Mouse (Mus musculus) small intestine, adult 2 months (tissue): ENCODE results near the gene Bach2. TPM values are rescaled to one million over a fixed set of nuclear protein-coding genes. Genes with fewer than 3 reads are reported as not detected.

Experiments
- H3K27ac ChIP-seq: fragments of 200-500 bp; 2 replicates; pipeline ENCODE4 v1.5.1; 2012; ENCODE audit warnings: low read depth, low read length, control low read depth, inconsistent platforms; ENCODE audit not compliant: insufficient read depth
- H3K27me3 ChIP-seq: fragments of 200-500 bp; 2 replicates; pipeline ENCODE4 v1.6.1; 2012; ENCODE audit warnings: mild to moderate bottlenecking, moderate library complexity, low read length, inconsistent platforms; ENCODE audit not compliant: control insufficient read depth, insufficient read depth
- H3K36me3 ChIP-seq: fragments of 200-500 bp; 2 replicates; pipeline ENCODE4 v1.6.1; 2012; ENCODE audit warnings: mild to moderate bottlenecking, low read length, control low read depth, inconsistent platforms; ENCODE audit not compliant: control insufficient read depth, insufficient read depth
- H3K4me1 ChIP-seq: fragments of 200-500 bp; 2 replicates; pipeline ENCODE4 v1.6.1; 2012; ENCODE audit warnings: low read length, inconsistent platforms, mixed read lengths; ENCODE audit not compliant: control insufficient read depth, insufficient read depth, insufficient read length
- H3K4me3 ChIP-seq: fragments of 200-500 bp; 2 replicates; pipeline ENCODE4 v1.5.1; 2012; ENCODE audit warnings: low read depth, mild to moderate bottlenecking, control low read depth, inconsistent platforms, low read length, moderate library complexity
- CTCF ChIP-seq: fragments of 200-500 bp; IDR thresholded peaks from 2 replicates; pipeline ENCODE4 v1.5.1; 2012; ENCODE audit warnings: low read depth, mild to moderate bottlenecking, control low read depth, inconsistent platforms, low read length, moderate library complexity, mixed read lengths; ENCODE audit not compliant: insufficient replicate concordance, insufficient read length; ENCODE audit errors: extremely low read depth
- POLR2A ChIP-seq: fragments of 200-500 bp; IDR thresholded peaks from 2 replicates; pipeline ENCODE4 v1.6.1; 2012; ENCODE audit warnings: low read depth, mild to moderate bottlenecking, control low read depth, inconsistent platforms, low read length, moderate library complexity
- WGBS: fragments of 180-500 bp; shearing (Covaris S2); methylation state at CpG from one replicate; pipeline ENCODE4 v1.1.7; 2018; 5-methylcytosine and 5-hydroxymethylcytosine counted together
- polyA plus RNA-seq: library from polyadenylated mRNA; depleted of rRNA; stranded (reverse); fragments of >200 nt; gene quantifications from 2 replicates; pipeline ENCODE4 v1.2.3, GENCODE M21; 2012

Gene Bach2
- polyA plus RNA-seq, 1 experiment: 3.5 TPM

DNA sequence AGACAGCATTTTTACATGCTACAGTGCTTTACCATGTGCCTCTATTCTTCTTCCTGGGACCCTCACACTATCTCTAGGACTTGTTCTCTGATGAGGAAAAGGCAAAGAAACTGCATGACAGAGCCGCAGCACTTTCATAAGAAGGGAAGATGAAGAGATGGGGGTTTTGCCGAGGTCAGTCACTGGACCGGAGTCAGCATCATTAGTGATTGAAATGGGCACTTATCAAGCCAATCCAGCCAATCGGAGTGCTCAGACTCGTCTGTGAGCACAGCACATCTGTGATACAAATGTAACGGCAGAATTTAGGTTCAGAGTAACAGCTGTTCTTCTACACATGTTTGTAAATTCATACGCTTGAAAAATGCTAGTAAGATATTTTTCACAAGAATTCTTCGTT, 293.5 kb downstream of the Bach2 start:
- H3K27ac ChIP-seq: no peak overlapping the region
- WGBS: 67% methylated on average over 8 of the region's 8 CpGs
- TF ChIP-seq CTCF (no peak), POLR2A (no peak)

GRCm38 (mm10) chr4:32533735-32534134, 295.1 kb downstream of the Bach2 start:
- no peak for TF ChIP-seq CTCF
- no peak for TF ChIP-seq POLR2A
- no peaks in the 10 kb centered on the region for H3K27me3 ChIP-seq
- H3K4me3 ChIP-seq: no peak overlapping the region
- peaks cover 9% of the 10 kb centered on the region for H3K4me1 ChIP-seq
- H3K36me3 ChIP-seq: no peaks in the 10 kb centered on the region
- no peak overlapping the region for H3K27ac ChIP-seq
- 74% methylated on average over 7 of the region's 7 CpGs for WGBS

More for the DNA sequence above, 293.5 kb downstream of the Bach2 start:
- Histone ChIP-seq H3K4me3 (no peak overlapping the region), H3K27me3 (no peaks in the 10 kb centered on the region), H3K36me3 (no peaks in the 10 kb centered on the region), H3K4me1 (peaks cover 2% of the 10 kb centered on the region; the same call in 1 of the 2 replicates)

GRCm38 (mm10) chr4:32535626-32536025, 297.0 kb downstream of the Bach2 start:
- no peak overlapping the region for H3K4me3 ChIP-seq
- no peak overlapping the region for H3K27ac ChIP-seq
- peaks cover 9% of the 10 kb centered on the region for H3K4me1 ChIP-seq
- no peaks in the 10 kb centered on the region for H3K36me3 ChIP-seq
- TF ChIP-seq CTCF (no peak), POLR2A (no peak)
- no peaks in the 10 kb centered on the region for H3K27me3 ChIP-seq
- WGBS: 83% methylated on average over 7 of the region's 7 CpGs

GRCm38 (mm10) chr4:32536870-32537508, 298.4 kb downstream of the Bach2 start:
- no peak overlapping the region for H3K27ac ChIP-seq
- no peak overlapping the region for H3K4me3 ChIP-seq
- H3K4me1 ChIP-seq: peaks cover 9% of the 10 kb centered on the region
- TF ChIP-seq POLR2A: no peak
- TF ChIP-seq CTCF: no peak
- WGBS: 76% methylated on average over 8 of the region's 8 CpGs
- H3K36me3 ChIP-seq: no peaks in the 10 kb centered on the region
- no peaks in the 10 kb centered on the region for H3K27me3 ChIP-seq

DNA sequence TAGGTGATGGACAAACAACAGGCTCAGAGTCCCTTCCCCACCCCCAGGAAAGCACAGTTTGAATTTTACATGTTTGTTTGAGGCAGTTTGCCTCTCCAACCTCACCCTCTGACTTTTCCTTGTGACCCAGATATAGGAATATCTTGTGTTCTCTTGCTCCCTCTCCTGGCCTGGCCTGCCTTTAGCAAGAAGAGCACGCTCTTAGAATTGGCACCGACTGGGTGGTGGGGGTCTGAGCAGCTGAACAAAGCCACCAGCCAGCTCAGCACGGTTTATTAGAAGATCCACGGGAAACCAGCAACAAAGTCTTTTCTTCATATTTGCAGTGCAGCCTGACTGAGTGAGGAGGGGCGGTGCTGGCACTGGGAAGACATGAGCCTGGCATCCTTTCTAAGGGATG, 299.5 kb downstream of the Bach2 start:
- Histone ChIP-seq H3K27ac (peak overlapping the region; percentile 79), H3K4me1 (peaks cover 9% of the 10 kb centered on the region), H3K36me3 (no peaks in the 10 kb centered on the region), H3K27me3 (no peaks in the 10 kb centered on the region), H3K4me3 (no peak overlapping the region)
- peak; percentile 57; the same call in 1 of the 2 replicates for TF ChIP-seq CTCF
- no peak for TF ChIP-seq POLR2A
- 13% methylated on average over 5 of the region's 5 CpGs for WGBS

DNA sequence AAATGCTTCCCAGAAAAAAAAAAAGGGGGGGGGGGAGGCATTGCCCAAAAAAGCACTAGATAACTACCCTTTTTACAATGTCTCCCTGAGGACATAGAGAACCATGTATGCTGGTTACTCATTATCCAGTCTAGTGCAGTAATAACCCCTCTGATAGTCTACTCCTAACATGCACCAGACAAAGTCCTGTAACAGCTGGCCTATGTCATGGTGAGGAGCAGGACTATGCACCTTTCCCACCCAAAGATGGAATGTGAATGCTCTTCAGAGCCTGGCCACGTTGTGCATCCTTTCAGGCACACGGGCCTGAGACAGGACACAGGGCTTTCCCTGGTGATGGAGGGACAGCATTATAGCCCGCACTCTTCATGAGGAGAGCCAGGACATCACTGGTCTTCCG, 299.9 kb downstream of the Bach2 start:
- 39% methylated on average over 4 of the region's 4 CpGs for WGBS
- Histone ChIP-seq H3K4me1 (peaks cover 9% of the 10 kb centered on the region), H3K36me3 (no peaks in the 10 kb centered on the region), H3K27ac (peak overlapping the region; percentile 83), H3K4me3 (peak overlapping the region; percentile 20; the same call in 1 of the 2 replicates), H3K27me3 (no peaks in the 10 kb centered on the region)
- TF ChIP-seq POLR2A (no peak), CTCF (no peak)

GRCm38 (mm10) chr4:32538987-32539386, 300.4 kb downstream of the Bach2 start:
- WGBS: 52% methylated on average over 11 of the region's 11 CpGs
- Histone ChIP-seq H3K4me1 (peaks cover 9% of the 10 kb centered on the region), H3K4me3 (peak overlapping the region; percentile 4), H3K27me3 (no peaks in the 10 kb centered on the region), H3K27ac (peak overlapping the region; percentile 83), H3K36me3 (no peaks in the 10 kb centered on the region)
- TF ChIP-seq CTCF: no peak
- TF ChIP-seq POLR2A: no peak
